Mouse (Mus musculus): ENCODE results near the gene Gstcd.

Gstcd gene

DNA sequence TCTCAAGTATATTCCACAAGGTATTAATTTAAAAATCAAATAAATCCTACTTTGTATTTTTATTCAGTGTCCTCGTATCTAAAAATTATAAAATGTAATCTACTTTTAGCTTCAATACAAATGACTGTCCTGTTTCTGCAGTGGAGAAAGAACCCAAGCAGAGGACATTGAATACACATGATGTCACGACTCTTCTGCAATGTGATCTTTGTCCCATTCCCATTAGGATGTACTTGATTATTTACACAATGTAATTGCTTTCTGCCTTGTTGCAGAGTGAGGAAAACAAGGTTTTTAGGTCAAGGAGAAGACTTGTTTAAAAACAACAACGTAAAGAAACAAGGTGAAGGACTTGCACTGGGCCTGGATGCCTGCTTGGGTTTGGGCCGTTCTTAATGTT lies 84.6 kb downstream of the Gstcd start:
- DNase-seq = no peak

GRCm38 (mm10) chr3:132996299-132996698 lies 95.5 kb downstream of the Gstcd start:
- DNase-seq = no peak

DNA sequence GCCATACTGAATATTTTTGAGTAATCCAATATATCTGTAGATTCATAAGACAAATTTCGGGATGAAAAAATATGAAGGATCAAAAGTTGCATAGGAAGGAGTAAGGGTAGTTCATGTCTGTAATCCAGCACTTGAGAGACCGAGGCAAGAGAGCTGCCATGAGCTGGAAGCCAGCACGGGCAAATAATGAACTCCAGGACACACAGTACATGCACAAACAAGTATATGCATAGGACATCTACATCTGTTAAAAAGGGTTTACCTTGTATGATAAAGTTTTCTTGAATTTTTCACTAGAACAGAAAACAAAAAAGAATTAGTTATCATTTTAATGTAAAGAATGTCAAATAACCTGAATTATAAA lies 95.9 kb downstream of the Gstcd start:
- no peak for DNase-seq

DNA sequence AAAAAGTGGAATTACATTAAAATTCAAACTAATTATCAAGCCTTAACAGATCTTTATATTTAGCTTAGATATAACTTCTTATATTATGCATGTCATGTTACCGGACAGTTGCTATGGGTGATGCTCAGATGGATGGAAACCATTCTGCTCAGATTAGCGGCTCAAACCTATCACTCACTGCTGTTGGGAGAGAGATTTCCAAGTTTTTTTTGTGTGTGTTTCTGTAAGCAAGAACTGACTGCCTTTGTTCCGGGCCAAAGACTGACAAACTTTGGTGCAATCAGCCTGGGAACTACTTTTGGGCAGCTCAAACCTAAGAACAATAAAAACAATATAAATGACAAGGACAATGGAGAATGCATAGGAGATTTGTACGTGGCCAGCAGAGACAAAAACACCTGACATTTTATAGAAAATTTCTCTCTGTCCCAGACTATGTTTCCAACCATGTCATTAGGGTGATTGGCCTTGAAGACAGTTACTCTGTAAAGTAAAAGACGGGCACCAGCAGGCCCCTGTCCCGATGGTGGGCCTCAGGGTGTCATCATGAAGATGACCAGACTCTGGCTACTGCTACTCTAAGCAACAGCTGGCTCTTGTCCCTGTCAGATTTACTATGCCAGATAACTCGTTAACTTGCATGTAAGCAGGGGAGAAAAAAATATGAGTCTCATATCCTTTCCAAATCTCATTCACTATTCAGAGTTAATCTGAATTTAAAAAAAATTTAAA lies 96.5 kb downstream of the Gstcd start:
- no peak for DNase-seq

GRCm38 (mm10) chr3:132986188-132986587 lies 105.6 kb downstream of the Gstcd start:
- no peak for DNase-seq

- DNase-seq = no peak
These were observed 107.9 kb downstream of the Gstcd start for GRCm38 (mm10) chr3:132983845-132984485.

GRCm38 (mm10) chr3:132981968-132982367 lies 109.9 kb downstream of the Gstcd start:
- no peak for DNase-seq

- no peak for DNase-seq
These were observed 111.9 kb downstream of the Gstcd start for GRCm38 (mm10) chr3:132979781-132980461.

GRCm38 (mm10) chr3:132966255-132966654 lies 125.6 kb downstream of the Gstcd start:
- no peak for DNase-seq

GRCm38 (mm10) chr3:132964715-132965507 lies 126.9 kb downstream of the Gstcd start:
- no peak for DNase-seq

GRCm38 (mm10) chr3:132962631-132963361 lies 129.0 kb downstream of the Gstcd start:
- DNase-seq = no peak

DNA sequence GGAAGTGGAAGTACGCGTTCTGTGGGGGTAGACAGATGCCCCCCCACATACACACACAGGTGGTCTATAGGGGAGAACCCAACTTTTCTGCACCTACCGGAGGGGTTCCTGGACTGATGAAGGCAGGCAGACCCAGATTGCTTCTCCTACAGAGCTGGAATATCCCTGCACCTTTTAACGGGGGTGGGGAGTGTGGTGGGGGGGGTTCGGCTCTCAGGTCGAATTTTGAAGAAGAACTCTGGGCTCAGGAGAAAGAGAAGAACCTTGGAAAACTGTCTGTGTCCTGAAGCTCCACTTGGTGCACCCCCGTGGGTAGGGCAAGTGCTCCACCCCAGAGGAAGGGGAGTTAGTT lies 141.3 kb downstream of the Gstcd start:
- DNase-seq = no peak

DNA sequence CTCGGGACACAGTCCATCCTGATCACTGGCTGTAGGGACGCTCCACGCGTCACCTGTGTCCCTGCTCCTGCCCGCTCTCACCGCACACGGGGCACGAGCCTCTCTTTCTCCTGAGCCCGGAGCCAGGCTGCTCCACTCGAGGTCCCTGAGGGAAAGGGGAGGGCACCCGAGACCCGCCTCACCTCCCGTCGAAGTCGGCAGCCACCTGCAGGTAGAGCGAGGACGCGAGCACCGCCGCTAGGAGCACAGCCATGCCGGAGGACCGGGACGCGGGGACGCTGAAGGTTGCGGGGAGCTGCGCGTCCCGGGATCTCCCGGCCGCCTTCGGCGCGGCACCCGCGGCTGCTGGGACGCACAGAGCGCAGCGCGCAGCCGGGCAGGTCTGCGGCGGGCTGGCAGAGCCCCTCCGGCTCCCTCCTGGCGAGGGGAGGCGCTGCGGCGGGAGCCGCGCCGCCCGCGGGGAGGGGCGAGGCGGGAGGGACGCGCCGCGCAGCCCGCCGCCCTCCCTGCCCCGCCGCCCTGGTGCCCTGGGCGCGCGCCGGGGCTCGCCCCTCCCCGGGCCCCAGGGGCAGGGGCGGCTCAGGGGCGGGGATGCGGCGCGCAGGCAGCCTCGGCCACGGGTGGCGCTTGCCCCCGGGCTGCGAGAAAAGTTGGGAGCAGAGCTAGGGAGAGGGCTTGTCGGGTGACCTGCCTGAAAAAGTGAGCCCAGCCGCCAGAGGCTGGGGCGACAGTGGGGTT lies 141.9 kb downstream of the Gstcd start, which contains the start of gene Npnt:
Gene Npnt, minus strand, starts transcription at position 501 of the 738 bp plus-strand sequence.
- DNase-seq = peak; percentile 28 to 32

GRCm38 (mm10) chr3:132949380-132949790 lies 142.4 kb downstream of the Gstcd start:
- peak in 1 of 2 experiments; percentile 49 for DNase-seq

DNA sequence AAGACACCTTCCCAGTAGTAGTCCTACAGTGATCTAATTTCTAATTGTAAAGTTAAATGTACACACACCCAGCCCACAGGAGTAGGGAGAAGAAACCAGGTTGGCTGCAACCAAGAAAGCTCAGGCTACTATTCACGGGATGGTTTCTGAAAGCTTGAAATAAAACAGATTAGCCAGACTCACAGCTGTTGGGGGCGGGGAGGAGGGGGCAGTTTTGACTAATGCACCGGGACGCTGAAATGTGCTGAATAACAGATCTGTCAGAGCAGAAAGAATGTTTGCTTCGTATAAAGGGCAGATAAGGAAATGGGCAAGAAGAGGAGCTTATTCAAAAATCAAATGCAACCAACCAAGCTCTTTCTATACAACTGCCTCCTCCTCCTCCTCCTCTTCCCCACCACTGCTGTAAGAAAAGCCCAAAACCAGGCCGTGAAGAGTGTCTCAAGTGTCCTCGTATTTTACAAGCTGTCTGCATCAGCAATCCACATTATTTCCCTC lies 143.5 kb downstream of the Gstcd start:
- no peak for DNase-seq

DNA sequence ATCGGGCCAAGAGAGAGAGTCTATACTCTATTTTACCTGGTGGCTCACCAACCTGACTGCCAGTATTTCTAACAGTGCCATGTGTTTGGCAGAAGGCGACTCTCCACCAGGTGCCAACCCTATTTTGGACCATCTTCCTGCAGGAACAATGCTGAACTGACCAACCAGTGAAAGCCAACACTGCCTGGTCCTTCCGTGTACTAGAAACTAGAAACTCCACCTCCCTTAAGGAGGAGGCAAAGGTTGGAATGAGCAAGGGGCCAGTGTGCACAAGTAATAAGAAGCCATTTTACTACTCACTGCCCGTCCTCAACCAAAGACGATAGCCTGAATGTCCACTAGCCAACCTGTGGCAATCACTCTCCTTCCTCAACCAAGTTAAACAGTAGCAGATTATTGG lies 145.7 kb downstream of the Gstcd start:
- DNase-seq = peak; percentile 12 to 31

GRCm38 (mm10) chr3:132945669-132946068 lies 146.2 kb downstream of the Gstcd start:
- peak; percentile 14 to 15 for DNase-seq

DNA sequence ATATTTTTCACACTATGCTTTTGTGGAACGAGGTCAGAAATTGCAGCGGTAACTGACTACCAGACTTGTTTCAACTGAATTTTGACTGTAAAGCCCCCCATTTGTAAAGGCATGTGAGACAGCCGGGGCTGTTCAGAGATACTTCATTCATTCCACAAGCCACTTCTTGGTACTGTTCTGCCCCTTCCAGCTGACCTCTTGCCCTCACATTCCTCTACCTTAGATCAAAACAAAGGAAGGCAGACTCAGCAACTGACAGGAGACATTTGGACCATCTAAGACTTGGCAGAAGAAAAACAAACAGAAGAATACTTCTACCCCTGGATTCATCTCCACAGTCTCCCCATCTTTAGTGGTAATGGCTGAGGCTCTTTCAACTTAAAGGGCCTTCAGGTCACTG lies 147.2 kb downstream of the Gstcd start:
- no peak for DNase-seq

DNA sequence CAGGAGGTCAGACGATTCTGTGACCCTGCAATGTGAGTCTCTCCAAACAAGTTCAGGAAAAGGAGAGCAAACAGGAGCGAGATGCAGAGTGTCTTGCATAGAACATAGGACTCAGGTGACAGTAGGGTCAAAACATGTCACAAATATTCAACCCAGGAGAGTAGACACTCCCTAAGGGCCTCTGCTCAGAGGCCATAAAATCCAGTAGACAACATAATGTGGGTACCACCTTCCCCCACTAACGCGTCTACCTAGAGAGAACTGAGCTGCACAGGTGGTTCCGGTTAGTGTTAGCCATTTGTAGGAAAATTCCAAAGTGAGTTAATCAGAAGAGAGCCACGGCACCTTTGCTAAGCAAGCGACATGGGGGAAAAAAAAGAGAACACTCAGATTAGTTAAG lies 147.6 kb downstream of the Gstcd start:
- no peak for DNase-seq

DNA sequence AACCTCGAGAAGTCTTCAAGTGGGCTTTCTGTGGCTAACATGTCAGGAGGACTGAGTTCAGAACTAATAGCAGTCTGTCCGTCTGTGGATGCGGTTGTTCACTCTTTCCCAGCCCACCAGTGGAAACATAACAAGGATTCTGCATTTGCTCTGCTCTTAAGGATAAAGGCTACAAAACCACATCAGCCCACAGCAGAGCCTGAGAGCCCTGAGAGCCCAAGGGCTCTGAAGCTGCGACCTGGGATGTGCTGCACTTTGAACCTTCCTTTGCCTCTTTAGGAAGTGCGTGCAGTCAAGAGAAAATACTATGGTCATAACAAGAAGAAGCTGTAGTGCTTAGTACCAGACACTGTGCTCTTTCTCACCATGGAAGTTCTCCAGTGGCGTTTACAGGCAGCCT lies 149.1 kb downstream of the Gstcd start:
- no peak for DNase-seq

GRCm38 (mm10) chr3:132940181-132940990 lies 151.4 kb downstream of the Gstcd start:
- DNase-seq = no peak
